Mouse (Mus musculus): ENCODE measurements at regions not wholly inside any gene's neighbourhood (a gene's known extent, or its start where the extent isn't known, plus 50 kb on each side); places are given as distances from the start of the nearest gene placed in this dataset.
"Not testable (repeated sequence)": the region's sequence is repeated elsewhere in the genome, so short reads cannot be mapped to it uniquely, and the experiment has no call there.

DNA sequence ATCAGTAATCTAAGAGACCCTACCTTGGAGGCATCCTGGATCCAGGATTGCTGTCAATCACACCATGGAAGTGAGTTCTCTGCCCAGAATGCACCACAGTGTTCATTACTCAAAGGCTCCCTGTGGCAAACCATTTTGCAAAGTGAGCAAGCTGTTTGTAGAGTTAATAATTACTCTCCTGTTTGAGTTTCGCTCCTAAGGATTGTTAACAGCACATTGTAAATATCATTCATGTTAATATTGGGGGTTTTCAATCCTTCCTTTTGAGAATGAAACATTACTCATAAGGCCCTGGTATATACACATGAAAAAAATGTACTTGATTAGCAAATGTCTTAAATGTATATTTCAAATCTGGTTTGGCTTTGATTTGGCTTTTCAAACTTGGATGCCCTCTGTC lies 58.1 kb upstream of the Clstn2 start:
- no peak for DNase-seq

DNA sequence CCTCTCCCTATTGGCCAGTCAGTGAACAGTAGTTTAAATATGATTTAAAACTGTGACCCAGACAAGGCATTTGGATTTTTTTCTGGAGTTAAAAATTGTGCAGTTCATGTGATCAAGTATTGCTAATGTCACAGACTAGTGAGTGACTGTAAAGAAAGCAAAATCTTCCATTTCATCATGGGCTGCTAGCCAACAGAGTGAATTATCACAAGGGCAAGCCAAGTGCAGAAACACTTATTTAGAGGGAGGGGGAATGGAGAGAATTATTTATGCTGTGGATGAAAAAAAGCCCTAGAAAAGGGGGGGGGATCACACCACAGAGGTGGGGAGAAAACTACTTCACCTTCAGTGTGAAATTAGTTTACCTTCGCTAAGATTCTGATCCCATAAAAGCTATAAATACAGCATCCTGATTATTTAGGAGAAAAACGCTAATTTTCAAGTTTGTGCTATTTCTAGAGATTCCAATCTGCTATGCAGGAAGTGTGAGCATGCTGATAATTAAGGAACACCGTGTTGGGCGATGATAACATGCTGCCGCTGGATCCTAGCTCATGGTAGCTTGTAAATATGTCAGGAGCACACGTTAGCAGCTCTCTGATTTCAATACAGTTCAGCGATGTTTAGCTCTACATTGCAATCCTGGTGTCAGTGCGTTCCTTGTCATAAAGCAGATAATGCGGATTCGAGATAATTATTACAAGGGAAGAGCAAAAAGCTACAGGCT lies 62.2 kb upstream of the Clstn2 start:
- DNase-seq, result no peak

DNA sequence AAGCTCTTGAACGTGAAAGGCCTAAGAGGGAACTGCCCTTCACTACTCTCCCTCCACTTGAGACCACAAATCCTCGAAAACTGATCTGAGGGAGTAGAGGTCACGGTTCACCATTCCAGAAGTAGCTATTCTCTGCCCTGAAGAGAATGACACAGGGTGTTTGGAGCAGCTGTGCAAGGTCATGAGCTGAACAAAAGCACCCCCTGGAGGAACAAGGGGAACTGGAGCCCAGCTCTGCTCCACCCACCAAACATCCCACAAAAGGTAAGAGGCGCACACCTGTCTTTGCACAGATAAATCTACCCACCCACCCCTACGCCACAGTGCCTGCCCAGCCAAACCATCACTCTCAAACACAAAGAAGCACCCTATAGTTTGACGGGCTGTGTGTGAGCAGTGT lies 90.4 kb upstream of the Clstn2 start:
- DNase-seq, result no peak

DNA sequence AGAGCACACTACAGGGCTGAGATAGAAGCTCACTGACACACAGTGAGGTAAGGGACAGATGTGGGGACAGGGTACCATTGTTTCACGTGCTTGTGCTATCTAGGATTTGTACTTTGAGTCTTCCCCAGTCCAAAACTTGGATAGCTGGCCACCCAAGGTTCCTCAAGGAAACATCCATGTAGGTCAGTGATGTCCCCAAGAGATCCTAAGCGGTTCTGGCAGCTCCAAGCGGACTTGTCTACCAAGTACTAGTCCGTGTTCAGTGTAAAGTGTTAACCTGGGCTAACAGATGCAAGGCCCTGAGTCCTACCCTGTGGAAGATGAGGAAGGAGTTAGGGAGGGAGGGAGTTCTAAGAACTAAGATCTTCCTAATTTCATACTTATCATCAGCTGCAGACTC lies 96.6 kb upstream of the Clstn2 start:
- no peak for DNase-seq

DNA sequence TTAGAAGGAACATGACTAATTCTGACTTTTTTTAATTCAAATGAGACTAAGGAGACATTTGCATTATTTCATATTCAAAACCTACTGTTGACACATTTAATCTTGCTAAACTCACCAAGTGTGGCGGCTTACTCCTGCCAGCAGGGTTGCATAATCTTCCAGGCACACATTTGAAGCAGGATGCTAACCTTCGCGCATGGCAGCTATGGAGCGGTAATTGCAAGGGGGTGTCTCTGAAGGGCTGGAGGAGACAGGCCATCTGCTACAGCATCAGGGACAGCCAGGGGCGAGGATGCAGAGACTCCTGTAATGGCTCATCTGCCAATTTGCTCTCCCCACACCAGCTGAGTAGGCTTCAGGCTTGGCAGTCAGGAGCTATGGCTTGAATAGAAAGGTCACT lies 97.9 kb upstream of the Clstn2 start:
- DNase-seq, result peak; percentile 14

DNA sequence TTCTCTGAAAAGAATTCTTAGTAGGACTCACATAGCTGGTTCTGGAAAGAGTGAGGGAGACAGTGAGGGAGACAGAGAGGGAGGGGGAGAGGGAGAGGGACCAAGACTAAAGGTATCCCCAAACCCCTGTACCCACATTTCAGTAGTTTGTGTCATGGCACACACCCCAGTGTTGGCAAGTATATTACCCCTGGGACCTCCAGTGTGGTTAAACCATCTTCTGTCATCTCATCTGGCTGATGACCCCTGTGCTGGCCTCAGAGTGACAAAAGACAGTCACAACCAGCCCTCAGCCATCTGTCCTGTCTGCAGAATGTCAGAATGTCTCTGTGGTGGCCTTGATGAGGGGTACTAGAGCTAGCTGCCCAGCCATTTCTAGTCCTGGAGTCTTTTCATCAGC lies 107.6 kb upstream of the Clstn2 start:
- DNase-seq, result no peak

DNA sequence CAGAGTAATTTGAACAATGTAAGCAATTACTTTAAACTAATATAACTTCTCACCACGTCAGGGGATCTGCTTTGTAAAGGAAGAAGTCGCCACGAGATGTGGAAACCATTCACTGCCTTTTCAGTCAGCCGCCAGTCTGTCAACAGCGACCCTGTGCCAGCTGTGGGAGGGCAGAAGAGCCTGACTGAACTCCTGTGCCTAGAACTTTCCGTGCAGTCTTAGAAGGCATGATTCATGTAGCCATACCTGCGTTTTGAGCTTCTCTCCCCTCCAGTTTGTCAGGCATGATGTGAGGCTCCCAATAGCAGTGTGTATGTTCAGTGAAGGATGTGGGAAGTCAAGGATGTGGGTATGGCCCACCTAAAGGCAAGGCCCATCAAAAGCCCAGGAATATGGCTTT lies 109.1 kb upstream of the Clstn2 start:
- DNase-seq, result no peak

DNA sequence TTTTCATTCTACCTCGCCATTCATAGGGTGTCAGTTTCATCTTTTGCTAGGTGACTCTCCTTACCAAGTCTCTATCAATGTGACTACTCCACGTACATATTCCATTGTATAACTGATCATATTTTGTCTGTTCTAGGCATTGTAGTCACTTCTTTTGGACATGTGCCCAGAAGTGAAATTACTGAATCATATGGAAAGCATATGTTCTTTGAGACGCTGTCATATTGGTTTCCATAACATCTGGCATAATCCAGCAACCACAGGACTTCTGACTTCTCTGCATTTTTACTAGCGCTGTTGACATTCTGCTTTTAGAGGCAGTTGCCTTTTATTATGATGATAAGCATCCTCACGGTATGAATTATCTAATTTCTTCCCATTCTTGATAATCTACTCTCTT lies 113.9 kb upstream of the Clstn2 start:
- DNase-seq, result no peak

DNA sequence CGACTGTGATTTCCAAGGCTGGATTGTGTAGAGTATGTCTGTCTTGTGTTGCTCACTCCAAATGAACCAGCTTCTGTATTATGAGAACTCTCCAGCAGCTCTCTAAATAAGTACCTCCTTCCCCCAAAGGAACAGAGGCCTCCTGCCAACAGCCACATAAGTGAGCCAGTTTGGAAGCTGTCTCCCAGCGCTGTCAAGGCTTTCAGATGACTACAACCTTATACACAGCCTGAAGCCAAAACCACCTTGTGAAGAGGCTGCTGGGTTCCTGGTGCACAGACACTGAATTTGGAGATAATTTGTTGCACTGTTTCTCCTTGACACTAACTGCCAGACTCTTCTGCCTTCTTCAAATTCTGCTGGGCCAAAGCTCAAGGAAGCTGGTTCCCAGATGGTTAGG lies 125.4 kb upstream of the Clstn2 start:
- no peak for DNase-seq

DNA sequence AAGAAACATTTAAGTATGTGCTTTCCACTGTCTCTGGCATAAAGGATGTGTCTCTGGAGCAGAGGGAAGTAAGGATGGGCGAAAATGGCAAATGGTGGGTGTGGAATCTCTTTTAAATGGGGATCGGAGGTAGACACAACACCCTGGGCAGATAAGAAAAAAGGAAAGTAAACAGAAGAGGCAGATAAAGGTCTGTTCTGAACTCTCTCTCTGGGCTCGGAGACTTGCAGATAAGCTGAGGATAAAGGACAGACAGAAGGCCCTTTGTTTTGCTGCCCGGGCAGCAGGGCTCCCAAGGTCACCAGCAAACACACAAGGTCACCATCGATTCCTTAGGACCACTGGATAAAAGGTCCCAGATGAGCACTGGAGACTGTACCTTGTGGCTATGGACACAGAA lies 122.7 kb upstream of the Nmnat3 start:
- DNase-seq, result no peak

DNA sequence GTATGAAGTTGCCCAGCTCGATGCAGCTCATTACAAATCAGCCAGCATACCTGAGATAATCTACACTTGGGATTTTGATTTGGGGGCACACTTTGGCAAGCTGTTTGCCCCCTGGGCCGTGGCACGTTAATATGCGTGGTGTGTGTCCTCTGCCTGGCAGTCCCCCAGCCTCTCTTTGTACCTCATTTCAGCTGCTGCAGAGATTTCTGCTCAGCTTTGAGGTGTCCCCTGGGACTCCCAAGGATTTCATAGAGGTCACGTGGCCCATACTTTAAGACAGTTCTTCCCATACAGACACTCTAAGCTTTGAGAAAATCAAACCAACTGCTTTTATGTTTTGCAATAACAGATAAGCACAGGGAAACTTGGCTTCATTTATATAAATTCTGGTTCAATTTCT lies 113.2 kb upstream of the Nmnat3 start:
- DNase-seq, result no peak

DNA sequence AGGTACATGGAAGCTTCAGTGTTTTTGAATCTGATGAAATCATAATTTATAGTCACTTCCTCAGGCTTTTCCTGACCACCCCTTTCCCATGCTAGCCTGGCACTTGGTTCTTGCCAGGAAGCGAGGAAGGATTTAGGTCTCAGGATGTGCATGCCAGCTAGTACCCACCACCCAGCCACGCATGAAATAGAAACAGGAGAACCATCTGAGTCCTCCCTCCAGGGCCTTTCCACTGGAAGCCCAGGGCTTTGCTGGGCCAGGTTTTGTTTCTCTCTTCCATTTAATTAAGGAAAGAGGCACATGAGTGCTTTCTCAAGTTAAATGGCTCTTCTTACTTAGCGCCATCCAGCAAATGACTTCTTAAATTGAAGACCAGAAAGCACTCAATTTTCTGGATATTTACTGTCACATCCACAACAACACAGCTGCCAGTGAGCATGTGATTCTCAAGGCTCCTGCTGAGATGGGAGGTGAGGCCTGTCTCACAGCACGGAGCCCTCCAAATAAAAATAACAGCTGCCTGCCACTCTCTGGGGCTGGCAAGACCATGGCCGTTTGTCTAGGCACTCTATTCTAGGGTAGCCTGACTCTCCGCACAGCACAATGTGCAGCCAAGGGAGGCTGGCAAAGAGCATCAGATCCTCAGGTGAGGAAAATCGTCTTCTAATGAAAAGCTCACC lies 110.4 kb upstream of the Nmnat3 start:
- no peak for DNase-seq

DNA sequence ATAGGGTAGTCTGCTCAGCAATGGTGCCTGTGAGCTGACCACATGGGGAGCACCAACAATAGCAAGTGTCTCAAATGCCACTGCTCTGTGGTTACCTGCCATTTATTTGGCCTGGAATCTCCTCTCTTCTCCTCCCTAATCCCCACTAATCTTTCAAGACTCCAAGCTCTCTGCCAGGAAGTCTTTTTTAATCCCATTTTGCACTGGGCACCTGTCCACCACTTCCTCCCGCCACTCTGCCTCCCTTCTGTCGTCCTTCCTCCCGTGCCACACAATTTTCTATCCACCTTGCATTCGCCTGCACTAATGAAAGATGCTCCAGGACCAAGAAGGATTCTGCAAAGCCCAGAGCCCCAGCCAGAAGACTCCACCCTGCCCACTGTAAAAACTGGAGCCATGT lies 106.5 kb upstream of the Nmnat3 start:
- DNase-seq, result no peak

DNA sequence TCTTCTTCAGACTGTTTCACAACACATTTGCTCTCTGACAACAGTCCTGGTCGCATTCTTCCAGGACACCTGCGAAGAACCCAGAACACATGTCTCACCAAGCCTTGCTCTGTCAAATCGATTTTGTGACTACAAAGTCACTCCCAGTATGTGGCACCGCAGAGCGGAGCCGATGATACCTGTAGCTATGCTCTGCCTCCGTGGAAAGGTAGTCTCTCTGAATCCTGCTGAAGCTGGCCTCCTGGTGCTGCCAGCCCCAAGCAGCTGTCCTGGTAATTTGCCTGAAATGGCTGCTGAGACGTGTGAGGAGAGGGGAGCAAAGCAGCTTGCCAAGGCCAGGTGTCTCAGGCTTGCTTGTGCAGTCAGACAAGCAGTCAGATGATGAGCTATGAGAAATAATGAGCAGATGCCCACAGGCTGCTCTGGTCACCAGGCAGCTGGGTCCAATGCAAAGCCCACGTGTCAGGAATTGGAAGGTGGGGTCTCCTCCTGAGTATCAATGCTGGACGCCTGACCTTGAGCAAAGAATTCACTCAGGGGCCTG lies 100.4 kb upstream of the Nmnat3 start:
- no peak for DNase-seq

DNA sequence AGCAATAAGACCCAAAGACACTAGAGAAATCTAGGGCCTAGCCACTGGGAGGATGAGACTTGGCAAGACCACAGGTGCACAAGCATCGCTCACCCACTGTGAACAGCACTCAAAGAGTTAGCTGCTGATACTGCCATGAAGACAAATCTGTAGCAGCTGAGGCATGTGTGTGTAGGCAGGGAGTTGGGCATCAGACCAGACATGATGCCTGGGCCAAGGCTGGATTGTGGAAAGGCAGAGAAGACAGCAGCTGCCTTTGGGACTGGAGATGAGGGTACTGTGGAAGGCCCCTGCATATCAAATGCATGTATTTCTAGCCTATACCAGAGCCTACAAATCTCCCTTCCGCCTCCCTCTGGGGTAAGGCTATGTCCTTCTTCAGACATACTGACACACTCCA lies 92.9 kb upstream of the Nmnat3 start:
- no peak for DNase-seq

DNA sequence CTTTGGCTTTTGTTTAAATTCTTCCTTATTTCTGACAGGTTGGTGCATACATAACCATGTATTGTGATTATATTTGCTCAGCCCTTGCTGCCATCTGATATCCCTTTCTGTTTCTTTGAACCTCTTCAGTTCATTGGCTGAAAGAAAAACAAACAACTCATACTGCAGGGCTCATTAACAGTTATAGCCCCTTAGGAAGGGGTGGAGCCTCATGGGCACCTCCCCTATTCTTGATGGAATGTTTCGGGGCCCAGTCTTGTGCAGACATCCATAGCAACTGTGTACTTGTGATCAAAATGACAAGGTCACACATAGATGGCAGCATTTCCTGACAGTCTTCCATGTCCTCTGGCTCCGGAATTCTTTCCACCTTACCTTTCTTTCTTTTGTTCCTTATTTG lies 68.4 kb upstream of the Nmnat3 start:
- peak; percentile 17 for DNase-seq

DNA sequence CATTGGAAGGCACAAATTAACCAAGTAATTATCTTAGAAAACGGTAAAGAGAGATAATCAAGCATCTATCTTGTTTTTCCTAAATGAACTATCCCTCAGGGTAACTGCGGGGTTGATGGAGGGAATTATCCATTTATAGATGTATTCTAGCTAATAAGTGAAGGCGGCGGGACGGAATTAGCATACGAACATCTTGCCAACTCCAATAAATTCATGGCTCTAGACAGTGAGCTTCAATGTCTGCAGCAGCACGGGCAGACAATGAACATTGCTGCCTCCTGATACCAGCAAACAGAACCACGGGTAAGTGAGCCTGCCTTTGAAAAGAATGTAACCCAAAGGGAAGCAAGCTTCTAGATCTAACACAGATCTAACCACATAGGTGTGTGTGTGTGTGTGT lies 66.9 kb upstream of the Nmnat3 start:
- peak; percentile 8 for DNase-seq

DNA sequence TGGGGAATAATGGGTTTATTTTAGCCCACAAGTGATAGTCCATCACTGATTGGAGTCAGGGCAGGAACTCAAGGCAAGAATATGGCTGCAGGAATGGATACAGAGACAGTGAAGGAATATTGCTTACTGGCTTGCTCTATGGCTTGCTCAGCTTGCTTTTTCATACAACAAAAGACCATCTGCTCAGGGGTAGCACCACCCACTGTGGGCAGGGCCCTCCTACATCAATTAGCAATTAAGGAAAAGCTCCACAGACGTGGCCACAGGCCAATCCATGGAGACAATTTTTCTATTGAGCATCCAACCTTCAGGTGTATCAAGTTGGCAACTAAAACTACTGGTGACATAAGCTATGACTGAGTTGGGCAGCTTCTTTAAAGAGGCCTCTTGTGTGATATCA lies 65.5 kb upstream of the Nmnat3 start:
- DNase-seq, result peak; percentile 21

DNA sequence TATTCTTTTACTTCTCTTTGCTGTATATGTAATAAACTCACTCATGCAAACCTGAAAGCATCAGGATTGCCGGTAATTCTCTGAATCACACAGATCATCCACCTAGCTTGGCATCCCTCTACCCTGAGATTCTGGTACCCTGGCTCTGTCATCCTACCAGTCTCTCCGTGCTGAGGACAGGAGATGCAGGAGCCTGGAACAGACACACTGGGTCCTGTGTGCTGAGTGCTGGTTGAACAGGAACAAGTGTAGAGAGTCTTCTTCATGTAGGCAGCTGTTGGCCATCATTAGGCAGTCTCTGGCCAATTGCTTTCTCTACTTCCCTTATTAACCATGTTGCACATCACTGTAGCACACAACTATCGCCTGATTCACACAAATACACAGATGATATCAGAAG lies 59.0 kb upstream of the Nmnat3 start:
- DNase-seq, result no peak

DNA sequence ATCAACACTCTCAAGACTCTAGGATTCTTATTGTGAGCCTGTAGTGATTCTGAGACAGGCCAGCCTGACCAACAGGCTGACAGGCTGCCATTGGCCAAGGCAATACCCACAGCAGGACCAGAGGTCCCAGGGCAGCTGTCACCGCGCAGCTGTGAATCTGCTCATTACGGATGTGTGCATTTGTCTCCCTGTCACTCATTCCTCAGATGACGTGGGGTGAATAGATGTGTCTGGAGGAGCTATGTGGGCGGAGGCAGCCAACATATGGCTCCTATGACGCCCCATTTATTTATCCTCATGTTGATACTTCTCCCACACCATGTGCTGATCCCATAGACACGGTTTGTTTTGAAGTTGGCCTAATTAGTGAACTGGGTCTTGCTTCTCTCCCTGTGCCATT lies 58.3 kb upstream of the Nmnat3 start:
- peak; percentile 19 for DNase-seq

DNA sequence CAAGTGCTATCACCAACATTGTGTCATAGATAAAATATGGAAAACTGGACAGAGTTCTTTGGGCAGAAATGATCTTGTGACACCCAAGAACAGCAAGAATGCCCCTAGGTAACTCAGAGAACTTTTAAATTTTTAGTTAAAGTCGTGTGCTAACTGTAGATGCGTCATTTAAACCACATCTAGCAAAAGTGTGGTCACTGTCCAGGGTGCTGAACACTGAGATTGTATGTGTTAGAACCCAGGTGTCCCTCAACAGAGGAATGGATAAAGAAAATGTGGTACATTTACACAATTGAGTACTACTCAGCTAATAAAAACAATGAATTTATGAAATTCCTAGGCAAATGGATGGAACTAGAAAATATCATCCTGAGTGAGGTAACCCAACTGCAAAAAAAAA lies 52.5 kb upstream of the Nmnat3 start:
- DNase-seq, result not testable (repeated sequence)
